Mouse (Mus musculus) heart, embryonic 13.5 days (tissue): ENCODE data around the gene Gm28038. TPM values are rescaled to one million over a fixed set of nuclear protein-coding genes. Genes with fewer than 3 reads are reported as not detected.
A peak's percentile ranks its signal among the peaks of the same experiment; 100 is the strongest.

Source experiments
- ATAC-seq: fragments of 200-750 bp; cut with Nextera tagmentation; 2 replicates; pipeline ENCODE4 v1.8.0; 2017; ENCODE audit warnings: moderate TSS enrichment; ENCODE audit not compliant: insufficient number of reproducible peaks, low FRiP score, low TSS enrichment; ENCODE audit errors: extremely low read depth
- H3K27ac ChIP-seq: fragments of 300-500 bp; sonication (generic); replicated peaks from 2 replicates; pipeline ENCODE4 v1.5.1; 2015; ENCODE audit warnings: moderate library complexity, mild to moderate bottlenecking, inconsistent platforms
- H3K27me3 ChIP-seq: fragments of 300-500 bp; sonication (generic); replicated peaks from 2 replicates; pipeline ENCODE4 v1.6.1; 2015; ENCODE audit warnings: mild to moderate bottlenecking, inconsistent platforms
- H3K36me3 ChIP-seq: fragments of 300-500 bp; sonication (generic); 2 replicates; pipeline ENCODE4 v1.6.1; 2015; ENCODE audit warnings: mild to moderate bottlenecking, inconsistent platforms
- H3K4me1 ChIP-seq: fragments of 300-500 bp; sonication (generic); 2 replicates; pipeline ENCODE4 v1.6.1; 2015; ENCODE audit warnings: inconsistent platforms
- H3K4me2 ChIP-seq: fragments of 300-500 bp; sonication (generic); 2 replicates; pipeline ENCODE4 v1.6.1; 2015; ENCODE audit warnings: inconsistent platforms, mild to moderate bottlenecking, moderate library complexity
- H3K4me3 ChIP-seq: fragments of 300-500 bp; sonication (generic); 2 replicates; pipeline ENCODE4 v1.5.1; 2015; ENCODE audit warnings: moderate library complexity, mild to moderate bottlenecking, inconsistent platforms
- H3K9ac ChIP-seq: fragments of 300-500 bp; sonication (generic); 2 replicates; pipeline ENCODE4 v1.6.1; 2015; ENCODE audit warnings: inconsistent platforms, mild to moderate bottlenecking, moderate library complexity
- H3K9me3 ChIP-seq: fragments of 300-500 bp; sonication (generic); 2 replicates; pipeline ENCODE4 v1.6.1; 2016; ENCODE audit warnings: inconsistent platforms
- WGBS: fragments of 180-500 bp; shearing (Covaris S2); methylation state at CpG from one replicate; pipeline ENCODE4 v1.1.7; 2015; ENCODE audit warnings: mixed read lengths; 5-methylcytosine and 5-hydroxymethylcytosine counted together
- polyA plus RNA-seq: library from polyadenylated mRNA; unstranded; fragments of >200 nt; fragmentation: Nextera tagmentation; extraction: Ambion mirVana; gene quantifications from 2 replicates; pipeline ENCODE4 v1.2.1, GENCODE M21; 2015

Gene Gm28038
- polyA plus RNA-seq, 1 experiment from 2014 or later, result not detected

DNA sequence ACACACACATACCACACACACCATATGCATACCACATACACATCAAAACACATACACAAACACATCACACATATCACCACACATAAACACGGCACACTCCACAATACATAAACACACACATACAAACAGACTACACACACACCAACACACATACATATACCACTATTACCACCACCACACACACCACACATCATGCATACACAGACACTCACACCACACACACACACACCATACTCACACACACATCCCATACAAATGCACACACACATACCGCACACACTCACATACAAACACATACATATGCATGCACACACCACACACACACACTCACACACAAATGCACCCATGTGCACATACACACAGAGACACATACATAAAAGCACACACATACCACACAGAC lies 13.4 kb upstream of the Gm28038 start:
- peaks cover 68% of the 10 kb centered on the region for H3K4me1 ChIP-seq
- no peaks in the 10 kb centered on the region for H3K9me3 ChIP-seq

DNA sequence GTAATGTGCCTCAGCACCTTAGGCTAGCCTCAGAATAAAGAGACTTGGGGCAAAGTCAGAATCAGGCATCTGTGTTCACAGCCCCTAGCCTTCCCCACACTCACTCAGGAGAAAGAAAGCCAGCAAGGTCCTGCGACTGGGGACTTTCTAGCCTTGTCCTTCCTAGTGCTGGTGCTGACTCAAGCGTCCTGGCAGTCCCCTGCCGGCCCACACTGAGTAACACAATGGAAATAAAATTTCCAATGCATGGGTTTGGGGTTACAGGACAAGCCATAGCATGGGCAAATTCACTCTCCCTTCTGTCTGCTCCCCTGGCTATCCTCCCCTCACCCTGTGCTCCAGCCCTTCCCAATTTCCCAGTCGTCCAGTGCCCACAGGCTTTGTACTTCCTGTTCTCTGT lies 12.5 kb upstream of the Gm28038 start:
- H3K4me1 ChIP-seq, result peaks cover 60% of the 10 kb centered on the region
- WGBS, result 46% methylated on average over 4 of the region's 4 CpGs
- H3K36me3 ChIP-seq, result peaks cover 30% of the 10 kb centered on the region
- H3K27ac ChIP-seq, result peak overlapping the region; percentile 45
- no peak overlapping the region for H3K4me3 ChIP-seq
- no peaks in the 10 kb centered on the region for H3K9me3 ChIP-seq
- ATAC-seq, result no peak
- no peak overlapping the region for H3K4me2 ChIP-seq
- H3K27me3 ChIP-seq, result no peaks in the 10 kb centered on the region
- H3K9ac ChIP-seq, result 0 out of 2 replicates have a peak overlapping the region, but pooled peaks have one; percentile 12

More for the DNA sequence above, 13.4 kb upstream of the Gm28038 start:
- H3K36me3 ChIP-seq, result peaks cover 29% of the 10 kb centered on the region
- H3K9ac ChIP-seq, result 0 out of 2 replicates have a peak overlapping the region, but pooled peaks have one; percentile 2
- 95% methylated on average over 2 of the region's 2 CpGs for WGBS
- ATAC-seq, result no peak
- H3K4me2 ChIP-seq, result no peak overlapping the region
- no peak overlapping the region for H3K4me3 ChIP-seq
- no peaks in the 10 kb centered on the region for H3K27me3 ChIP-seq
- peak overlapping the region; percentile 99; the same call in 1 of the 2 replicates for H3K27ac ChIP-seq

DNA sequence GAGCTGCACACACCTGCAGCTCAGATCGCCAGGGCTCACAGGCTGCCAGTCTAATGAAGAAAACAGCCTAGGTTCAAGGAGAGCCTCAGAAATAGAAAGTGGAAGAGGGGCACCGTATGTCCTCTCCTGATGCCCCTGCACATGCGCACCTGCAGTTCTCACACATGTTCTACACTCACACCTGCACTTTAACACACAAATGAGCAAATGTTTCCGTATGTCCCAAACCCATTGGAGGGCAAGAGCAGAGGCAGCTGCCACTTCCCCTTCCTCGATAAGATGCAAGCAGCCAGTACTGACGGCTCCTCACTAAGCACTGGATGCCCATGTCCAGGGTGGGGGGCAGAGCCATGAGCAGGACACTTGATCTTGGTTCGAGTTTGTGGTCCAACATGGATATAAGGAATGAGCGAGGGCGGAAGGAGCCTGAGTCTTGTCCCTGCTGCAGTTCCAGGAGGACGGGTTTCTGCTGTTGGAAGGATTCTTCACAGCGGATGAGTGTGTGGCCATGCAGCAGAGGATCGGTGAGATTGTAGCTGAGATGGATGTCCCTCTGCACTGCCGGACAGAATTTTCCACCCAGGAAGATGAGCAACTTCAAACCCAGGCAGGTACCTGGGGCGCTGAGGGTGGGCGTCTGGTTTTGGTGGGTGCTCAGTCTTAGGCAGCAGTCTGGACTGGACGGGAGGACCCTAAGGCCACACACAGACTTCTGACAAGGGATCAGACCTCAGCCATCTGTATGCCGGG lies 11.4 kb upstream of the Gm28038 start:
- H3K27ac ChIP-seq, result peak overlapping the region; percentile 82
- peaks cover 50% of the 10 kb centered on the region for H3K4me1 ChIP-seq
- peaks cover 21% of the 10 kb centered on the region for H3K36me3 ChIP-seq
- H3K4me3 ChIP-seq, result no peak overlapping the region
- H3K9me3 ChIP-seq, result no peaks in the 10 kb centered on the region
- 81% methylated on average over 17 of the region's 17 CpGs for WGBS
- ATAC-seq, result no peak
- no peak overlapping the region for H3K4me2 ChIP-seq
- H3K27me3 ChIP-seq, result no peaks in the 10 kb centered on the region
- peak overlapping the region; percentile 56 for H3K9ac ChIP-seq

DNA sequence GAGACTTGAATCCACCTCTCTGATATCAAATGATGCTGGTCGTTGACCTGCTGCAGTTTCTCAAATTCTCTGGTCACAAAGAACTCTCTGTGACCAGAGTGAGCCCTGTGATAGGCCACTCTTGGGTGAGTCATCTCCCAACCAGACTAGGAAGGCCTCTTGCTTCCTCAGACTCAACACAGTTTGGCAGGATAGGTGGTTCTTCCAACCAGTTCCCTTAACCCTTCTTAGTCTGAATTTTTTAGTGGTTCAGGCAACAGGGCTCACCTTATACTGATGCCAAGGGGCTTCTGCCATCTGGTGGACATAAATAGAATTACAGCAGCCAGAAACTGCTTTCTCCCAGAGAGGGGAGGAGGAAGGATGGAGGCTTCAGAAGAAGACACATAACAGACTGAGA lies 10.7 kb upstream of the Gm28038 start:
- peaks cover 18% of the 10 kb centered on the region for H3K36me3 ChIP-seq
- peaks cover 43% of the 10 kb centered on the region for H3K4me1 ChIP-seq
- H3K9ac ChIP-seq, result no peak overlapping the region
- H3K4me2 ChIP-seq, result no peak overlapping the region
- peak overlapping the region; percentile 82 for H3K27ac ChIP-seq
- no peak overlapping the region for H3K4me3 ChIP-seq
- ATAC-seq, result peak; percentile 47; the same call in 1 of the 2 replicates
- no peaks in the 10 kb centered on the region for H3K9me3 ChIP-seq
- WGBS, result 18% methylated on average over 1 of the region's 1 CpGs
- no peaks in the 10 kb centered on the region for H3K27me3 ChIP-seq

DNA sequence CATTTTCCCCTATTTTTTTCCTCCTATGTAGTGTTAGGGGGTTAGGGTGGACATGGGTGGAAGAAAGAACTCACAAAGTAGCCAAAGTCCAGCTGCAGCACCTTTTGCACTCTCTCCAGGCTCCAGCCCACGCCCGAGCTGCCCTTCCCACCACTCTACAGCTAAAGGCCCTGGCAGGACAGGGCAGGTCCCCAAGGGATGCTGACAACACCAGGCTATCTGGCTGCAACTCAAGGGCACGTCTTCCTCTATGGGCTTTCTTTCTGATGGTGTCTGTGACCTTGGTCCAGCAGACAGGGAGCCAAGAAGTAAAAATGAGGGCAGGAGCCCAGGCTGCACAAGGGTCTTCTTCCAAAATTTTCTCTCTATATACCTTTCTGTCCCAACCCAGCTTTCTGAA lies 808 bp downstream of the Gm28038 start:
- Histone ChIP-seq H3K27me3 (no peaks in the 10 kb centered on the region), H3K4me1 (peaks cover 11% of the 10 kb centered on the region), H3K4me2 (no peak overlapping the region), H3K9ac (no peak overlapping the region), H3K27ac (no peak overlapping the region), H3K4me3 (no peak overlapping the region), H3K9me3 (no peaks in the 10 kb centered on the region), H3K36me3 (peaks cover 39% of the 10 kb centered on the region)
- ATAC-seq, result no peak
- 65% methylated on average over 3 of the region's 3 CpGs for whole genome bisulfite sequencing

DNA sequence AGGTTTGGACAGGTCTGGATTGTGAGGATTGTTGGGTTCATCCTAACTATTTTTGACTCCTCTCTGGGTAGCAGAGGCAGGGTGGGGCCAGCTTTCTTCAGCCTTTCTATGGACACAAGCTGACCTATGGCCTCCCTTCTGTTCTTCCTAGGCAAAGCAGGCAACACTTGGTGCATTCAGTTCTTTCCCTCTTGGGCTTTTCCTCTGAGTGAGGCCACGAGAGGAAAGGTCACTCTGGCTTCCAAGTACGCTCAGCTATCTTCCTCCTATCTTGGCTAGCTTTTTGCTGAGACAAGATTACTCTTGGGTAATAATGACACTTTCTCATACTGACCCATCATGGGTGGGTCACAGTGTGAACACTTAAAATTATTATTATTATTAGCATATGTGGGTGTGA lies 2.4 kb downstream of the Gm28038 start:
- H3K9ac ChIP-seq, result no peak overlapping the region
- H3K4me1 ChIP-seq, result peaks cover 24% of the 10 kb centered on the region
- WGBS, result 80% methylated on average over 2 of the region's 2 CpGs
- H3K27me3 ChIP-seq, result no peaks in the 10 kb centered on the region
- no peak for ATAC-seq
- H3K27ac ChIP-seq, result no peak overlapping the region
- H3K4me2 ChIP-seq, result no peak overlapping the region
- H3K4me3 ChIP-seq, result no peak overlapping the region
- H3K36me3 ChIP-seq, result peaks cover 29% of the 10 kb centered on the region
- no peaks in the 10 kb centered on the region for H3K9me3 ChIP-seq

DNA sequence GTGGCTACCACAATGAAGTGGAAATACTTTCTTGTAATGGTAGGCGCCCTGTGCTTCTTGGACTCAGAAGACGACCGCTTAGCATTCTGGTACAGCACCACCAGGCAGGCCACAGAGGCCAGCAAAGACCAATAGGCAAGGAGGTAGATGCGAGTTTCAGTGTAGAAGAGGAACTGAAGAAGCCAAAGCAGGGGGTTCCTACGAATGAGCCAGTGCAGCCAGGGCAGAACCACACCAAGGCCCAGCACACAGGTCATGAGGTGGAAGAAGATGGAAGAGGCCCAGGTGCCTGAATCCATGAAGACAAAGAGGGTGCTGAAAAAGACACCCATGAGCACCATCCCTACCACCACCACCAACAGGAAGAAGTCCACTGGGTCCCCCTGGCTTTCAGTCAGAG lies 4.2 kb downstream of the Gm28038 start:
- ATAC-seq, result no peak
- Histone ChIP-seq H3K36me3 (peaks cover 38% of the 10 kb centered on the region), H3K4me1 (peaks cover 24% of the 10 kb centered on the region), H3K4me3 (peak overlapping the region; percentile 96), H3K9me3 (no peaks in the 10 kb centered on the region), H3K4me2 (peak overlapping the region; percentile 96), H3K27ac (no peak overlapping the region), H3K27me3 (no peaks in the 10 kb centered on the region), H3K9ac (peak overlapping the region; percentile 97)
- WGBS, result 85% methylated on average over 5 of the region's 5 CpGs

DNA sequence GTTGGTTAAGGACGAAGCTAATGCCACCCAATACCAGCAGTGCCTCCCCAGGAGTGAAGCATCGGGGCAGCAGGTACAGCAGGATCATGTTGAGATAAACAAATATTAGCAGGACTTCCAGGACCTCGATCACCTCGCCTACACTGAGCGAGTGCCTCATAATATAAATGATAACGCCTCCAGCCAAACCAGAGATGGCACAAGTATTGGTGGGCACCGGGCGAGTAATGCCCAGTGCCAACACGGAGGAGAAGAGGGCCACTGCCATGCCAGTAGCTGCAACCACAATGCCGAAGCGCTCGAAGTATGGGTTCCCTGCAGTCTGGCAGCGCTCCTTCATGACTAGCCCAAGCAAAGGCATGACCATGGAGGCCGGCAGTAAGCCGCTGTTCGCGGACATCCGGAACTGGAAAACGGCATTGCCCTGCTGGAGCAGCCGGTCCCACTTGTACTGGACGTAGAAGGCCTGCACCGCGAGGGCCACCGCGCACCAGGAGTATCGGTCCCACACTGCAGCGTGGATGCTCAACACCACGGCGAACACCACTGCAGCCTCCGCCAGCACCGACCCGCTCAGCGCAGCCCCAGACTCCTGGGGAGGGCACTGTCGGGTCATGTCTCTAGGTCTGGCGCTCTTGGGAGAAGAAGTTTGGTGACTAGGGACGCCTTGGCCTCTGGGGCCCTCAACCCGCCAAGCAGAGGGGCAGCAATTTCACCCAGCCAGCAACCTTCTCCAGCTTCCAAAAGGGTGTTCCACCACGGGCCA lies 4.8 kb downstream of the Gm28038 start:
- Histone ChIP-seq H3K36me3 (peaks cover 38% of the 10 kb centered on the region), H3K4me1 (peaks cover 24% of the 10 kb centered on the region), H3K9ac (peak overlapping the region; percentile 97), H3K9me3 (no peaks in the 10 kb centered on the region), H3K4me3 (peak overlapping the region; percentile 96), H3K4me2 (peak overlapping the region; percentile 96), H3K27me3 (no peaks in the 10 kb centered on the region), H3K27ac (peak overlapping the region; percentile 67)
- WGBS, result 12% methylated on average over 38 of the region's 38 CpGs
- peak; percentile 47; the same call in 1 of the 2 replicates for ATAC-seq

DNA sequence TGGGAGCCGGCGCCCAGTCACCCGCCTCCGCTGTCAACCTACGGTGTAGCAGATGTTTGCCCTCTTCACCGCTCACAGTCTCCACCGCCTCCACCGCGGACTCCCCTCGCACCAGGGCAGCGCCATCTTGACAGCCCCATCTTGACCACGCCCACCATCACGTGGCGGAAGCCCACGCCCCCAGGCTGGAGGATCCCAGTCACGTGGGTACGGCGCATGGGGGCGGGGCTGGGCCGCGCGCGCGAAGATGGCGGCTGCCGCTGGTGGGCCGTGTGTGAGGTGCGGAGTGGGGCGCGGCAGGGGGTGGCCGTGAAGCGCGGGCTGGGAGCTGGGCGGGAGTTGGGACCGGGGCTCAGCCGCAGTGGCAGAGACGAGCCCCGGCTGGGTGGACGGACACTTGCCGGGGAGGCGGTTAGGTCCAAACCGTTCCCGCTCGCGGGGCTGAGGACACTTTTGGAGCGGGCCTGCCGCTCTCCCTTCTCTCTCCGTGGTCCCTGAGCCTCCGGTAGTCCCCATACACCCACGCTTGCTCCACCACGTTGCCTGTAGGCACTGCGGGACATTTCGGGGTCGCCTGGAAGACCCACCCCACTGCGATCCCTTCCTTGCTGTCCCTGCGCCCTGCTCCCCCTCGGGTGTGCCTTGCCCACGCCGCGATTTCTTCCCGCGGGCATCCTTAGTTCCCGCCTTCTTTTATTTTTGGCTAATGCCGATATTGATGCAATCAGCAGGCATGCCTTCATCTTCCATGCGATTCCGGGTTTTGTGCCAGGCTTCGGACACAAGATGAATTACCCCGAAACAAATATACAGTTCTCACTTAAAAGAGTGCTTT lies 5.6 kb downstream of the Gm28038 start, which contains the start of the genes Dolk and Nup188:
Gene Dolk (minus strand): TSS at position 143 of the 835 bp plus-strand sequence.
Gene Nup188 (plus strand): TSS at position 206 of the 835 bp plus-strand sequence.
- H3K9ac ChIP-seq, result peak within 1 kb of the TSS; percentile 97
- WGBS, result under 1% methylated on average over 68 of the region's 68 CpGs
- peak within 1 kb of the TSS; percentile 96 for H3K4me2 ChIP-seq
- H3K27ac ChIP-seq, result peak within 1 kb of the TSS; percentile 72
- peak within 1 kb of the TSS; percentile 96 for H3K4me3 ChIP-seq
- ATAC-seq, result peak; percentile 92
- no peaks in the 10 kb centered on the region for H3K27me3 ChIP-seq
- H3K36me3 ChIP-seq, result peaks cover 37% of the 10 kb centered on the region
- H3K4me1 ChIP-seq, result peaks cover 24% of the 10 kb centered on the region
- no peaks in the 10 kb centered on the region for H3K9me3 ChIP-seq

DNA sequence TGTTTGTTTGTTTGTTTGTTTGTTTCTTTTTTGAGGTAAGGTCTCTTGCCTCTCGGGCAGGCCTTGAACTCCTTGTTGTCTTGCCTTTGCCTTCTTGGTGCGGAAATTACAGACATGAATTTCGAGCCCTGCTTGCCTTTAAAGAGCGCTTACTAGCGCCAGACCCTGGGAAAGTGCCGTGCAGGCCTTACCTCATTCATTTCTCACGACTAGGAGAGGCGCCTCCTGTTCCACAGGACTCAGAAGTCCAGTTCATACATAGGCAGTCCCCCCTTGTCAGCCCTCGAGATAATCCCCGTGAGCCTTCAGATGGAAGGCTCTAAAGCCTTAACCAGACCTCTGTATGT lies 6.2 kb downstream of the Gm28038 start:
- no peaks in the 10 kb centered on the region for H3K27me3 ChIP-seq
- H3K9me3 ChIP-seq, result no peaks in the 10 kb centered on the region
- H3K9ac ChIP-seq, result peak overlapping the region; percentile 97
- 1% methylated on average over 10 of the region's 10 CpGs for WGBS
- peak overlapping the region; percentile 72; the same call in 1 of the 2 replicates for H3K27ac ChIP-seq
- H3K4me3 ChIP-seq, result peak overlapping the region; percentile 96
- H3K4me1 ChIP-seq, result peaks cover 24% of the 10 kb centered on the region
- peaks cover 37% of the 10 kb centered on the region for H3K36me3 ChIP-seq
- ATAC-seq, result no peak
- H3K4me2 ChIP-seq, result peak overlapping the region; percentile 96

DNA sequence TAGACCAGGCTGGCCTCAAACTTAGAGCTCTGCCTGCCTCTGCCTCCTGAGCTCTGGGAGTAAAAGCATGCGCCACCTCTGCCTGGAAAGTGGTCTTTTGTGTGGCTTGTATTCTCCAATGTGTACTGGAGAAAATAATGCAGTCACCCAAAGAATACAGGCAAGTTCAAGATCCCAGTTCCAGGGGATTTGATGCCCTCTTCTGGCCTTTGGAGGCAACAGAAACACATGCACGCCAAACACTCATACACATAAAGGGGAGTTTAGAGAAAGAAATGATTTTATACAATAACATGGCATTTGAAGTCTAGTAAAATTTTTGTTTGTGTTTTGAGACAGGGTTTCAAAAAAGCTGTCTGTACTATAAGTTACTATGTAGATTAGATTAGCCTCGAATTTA lies 18.7 kb downstream of the Gm28038 start:
- Histone ChIP-seq H3K4me3 (no peak overlapping the region), H3K4me1 (peaks cover 5% of the 10 kb centered on the region), H3K9me3 (no peaks in the 10 kb centered on the region), H3K9ac (no peak overlapping the region), H3K36me3 (peaks cover 76% of the 10 kb centered on the region), H3K4me2 (no peak overlapping the region), H3K27ac (no peak overlapping the region), H3K27me3 (no peaks in the 10 kb centered on the region)
- ATAC-seq, result no peak
- WGBS, result 74% methylated on average over 3 of the region's 3 CpGs
